Mouse (Mus musculus): ENCODE data around the gene Ckb.
A peak's percentile ranks its signal among the peaks of the same experiment; 100 is the strongest.

Gene Ckb

DNA sequence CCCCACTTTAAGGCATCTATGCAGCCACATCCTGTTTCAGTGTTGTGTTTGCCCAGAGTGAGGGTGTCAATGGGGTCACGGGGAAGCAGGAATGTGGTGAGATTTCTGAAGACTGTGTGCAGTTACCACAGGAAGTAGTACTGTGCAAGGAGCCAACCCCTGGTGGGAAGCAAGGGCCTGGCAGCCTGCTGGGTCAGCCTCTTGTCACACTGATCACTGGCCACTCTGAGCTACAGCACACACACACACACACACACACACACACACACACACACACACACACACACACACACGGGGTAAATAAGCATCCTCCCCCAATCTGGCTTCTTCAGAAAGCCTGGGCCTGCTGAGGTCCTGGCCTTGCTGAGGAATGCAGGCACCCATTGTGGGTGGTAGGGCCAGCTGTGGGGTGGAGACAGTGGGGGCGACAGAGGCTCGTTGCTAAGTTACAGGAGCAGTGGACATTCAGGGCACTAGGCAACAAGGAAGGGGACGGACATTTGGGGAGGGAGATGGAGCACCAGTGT is 19.3 kb upstream of the Ckb start:
- DNase-seq (ENCODE audit: low spot score) = no peak

DNA sequence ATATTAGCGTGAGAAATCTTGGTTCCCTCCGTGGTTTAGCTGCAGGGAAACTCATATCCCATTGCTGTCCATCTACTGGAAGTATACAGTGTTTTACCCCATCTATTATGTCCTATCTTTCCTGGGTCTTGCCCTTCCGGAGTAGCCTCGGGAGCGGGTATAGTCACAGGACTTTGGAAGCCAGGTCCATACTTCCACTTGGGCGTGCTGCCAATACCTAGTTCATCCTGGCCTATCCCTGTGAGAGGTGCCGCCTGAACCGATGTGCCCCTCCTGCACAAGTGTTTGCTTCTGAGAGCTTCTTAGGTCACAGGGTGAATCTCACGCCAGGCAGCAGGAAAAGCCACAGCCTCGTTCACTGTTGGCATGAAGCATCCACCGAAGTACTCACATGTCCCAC is 17.3 kb upstream of the Ckb start:
- no peak for DNase-seq (ENCODE audit: low spot score)

DNA sequence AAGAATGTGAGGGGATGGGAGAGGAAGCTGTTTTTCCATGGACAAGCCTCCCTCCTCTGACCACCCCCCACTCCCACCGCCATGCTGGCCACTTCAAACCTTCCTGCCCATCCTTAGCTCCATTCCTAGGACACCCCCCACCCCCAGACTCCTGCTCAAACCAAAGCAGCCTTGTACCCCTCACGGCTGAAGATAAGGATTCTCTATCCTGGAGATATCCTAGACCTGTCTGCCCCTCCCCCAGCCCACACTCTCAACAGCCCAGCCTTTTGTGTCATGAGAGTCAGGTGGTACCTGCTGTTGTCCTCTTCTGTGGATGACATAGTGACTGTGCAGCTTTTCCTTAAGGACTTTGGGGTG is 15.9 kb upstream of the Ckb start:
- no peak for DNase-seq (ENCODE audit: low spot score)

DNA sequence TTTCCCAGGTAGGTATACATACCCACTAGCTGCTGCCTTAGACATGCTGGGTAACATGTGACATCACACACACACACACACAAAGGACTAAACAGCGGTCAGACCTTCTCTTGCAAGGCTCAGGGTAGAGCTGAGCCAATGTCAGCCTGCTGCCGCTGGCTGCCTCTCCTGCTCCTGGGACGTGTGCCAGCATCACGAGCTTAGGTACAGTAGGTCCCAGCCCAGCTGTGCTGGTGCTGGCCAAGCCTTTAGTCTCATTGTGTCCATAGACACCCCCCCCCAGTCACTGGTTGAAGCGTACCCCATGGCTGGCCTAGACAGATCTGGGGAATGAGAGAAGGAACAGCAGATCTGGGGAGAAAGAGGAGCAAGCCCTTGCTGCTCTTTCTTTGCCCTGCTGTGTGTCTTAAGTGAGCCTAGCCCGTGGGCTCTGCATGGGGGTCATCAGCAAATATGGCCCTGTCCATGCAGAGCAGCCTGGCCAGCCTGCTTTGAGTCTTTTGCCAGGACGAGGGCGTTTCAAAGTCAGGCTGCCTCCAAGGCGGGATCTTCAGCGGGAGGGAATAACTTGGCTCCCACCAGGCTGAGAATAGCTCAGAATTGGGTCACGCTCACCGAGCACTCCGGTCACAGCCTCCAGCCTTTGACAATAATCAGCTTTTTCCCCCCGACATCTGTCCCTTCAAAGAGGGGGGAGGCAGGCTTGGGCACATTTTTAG is 15.4 kb upstream of the Ckb start:
- peak; percentile 72 for DNase-seq (ENCODE audit: low spot score)

DNA sequence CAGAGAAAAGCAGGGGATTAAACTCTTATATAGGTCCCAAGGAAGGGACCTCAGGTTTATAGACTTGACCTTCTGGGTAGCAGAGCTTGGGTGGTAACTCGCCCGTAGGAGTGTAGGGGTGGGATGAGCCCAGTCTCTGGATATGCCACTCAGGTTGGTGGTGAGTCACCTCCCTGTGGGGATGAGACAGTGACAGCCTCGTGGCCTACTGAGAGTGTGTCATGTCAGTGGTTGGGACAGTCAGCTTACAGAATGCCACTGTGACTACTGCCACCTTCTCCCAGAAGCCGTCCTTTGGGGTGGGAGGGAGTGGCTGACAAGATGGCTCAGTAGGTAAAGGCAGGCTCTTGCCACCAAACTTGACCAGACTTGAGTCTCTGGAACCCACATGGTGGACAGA is 14.3 kb upstream of the Ckb start:
- no peak for DNase-seq (ENCODE audit: low spot score)

DNA sequence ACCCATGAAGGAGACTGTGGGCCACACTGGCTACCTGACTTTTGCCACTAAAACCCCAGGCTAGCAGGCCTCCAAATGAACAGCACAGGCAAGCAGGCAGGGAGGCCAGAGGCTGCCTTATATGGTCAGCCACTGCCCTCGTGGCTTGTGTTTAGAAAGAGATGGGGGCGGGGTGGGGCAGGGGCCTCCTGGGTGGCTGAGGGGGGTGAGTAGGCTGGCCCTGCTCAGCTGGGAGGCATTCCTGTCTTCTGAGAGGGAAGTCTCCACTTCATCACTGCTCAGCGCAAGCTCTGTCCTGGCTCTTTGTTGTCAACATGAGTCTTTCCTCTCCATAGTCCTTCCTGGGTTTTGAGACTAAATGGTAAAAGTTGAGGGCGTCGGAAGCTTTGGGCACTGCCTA is 10.7 kb upstream of the Ckb start:
- DNase-seq (ENCODE audit: low spot score) = no peak

DNA sequence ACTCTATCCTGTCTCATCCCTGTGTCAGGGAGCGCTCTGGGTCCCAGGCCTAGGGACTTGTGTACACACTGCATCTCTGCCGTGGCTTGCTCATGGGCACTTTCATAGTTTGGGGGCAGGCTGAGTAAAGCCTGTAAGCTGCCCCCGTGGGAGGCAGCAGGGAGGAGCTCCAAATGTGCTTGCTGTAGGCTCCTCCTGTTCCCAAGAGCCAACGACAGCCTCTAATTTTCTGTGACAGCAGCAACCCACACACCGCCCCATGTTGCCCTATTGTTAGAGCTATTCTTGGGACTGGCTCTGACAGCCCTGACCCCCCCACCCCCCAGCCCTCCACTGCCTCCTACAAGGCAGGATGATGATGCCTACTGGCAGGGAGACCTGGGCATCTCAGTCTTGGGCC is 9.9 kb upstream of the Ckb start:
- DNase-seq (ENCODE audit: low spot score) = no peak

DNA sequence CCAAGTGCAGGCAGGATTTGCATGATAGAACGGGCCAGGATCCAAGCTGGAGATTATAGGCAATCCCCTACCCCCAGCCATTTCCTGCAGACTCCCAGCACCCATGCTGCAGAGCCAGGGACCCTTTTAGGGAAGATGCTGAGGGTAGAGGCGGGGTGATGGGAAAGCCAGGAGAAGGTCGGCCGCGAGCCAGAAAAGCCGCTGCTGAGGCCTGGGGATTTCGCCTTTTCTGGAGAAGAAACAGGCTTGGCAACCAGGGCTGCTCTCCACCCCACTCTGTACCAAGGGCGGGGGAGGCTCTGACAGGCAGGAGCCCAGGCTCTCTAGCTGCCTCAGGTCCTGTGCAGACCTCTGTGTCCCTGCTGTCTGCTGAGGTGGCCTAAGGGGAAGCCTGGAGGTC is 9.2 kb upstream of the Ckb start:
- peak; percentile 65 for DNase-seq (ENCODE audit: low spot score)

DNA sequence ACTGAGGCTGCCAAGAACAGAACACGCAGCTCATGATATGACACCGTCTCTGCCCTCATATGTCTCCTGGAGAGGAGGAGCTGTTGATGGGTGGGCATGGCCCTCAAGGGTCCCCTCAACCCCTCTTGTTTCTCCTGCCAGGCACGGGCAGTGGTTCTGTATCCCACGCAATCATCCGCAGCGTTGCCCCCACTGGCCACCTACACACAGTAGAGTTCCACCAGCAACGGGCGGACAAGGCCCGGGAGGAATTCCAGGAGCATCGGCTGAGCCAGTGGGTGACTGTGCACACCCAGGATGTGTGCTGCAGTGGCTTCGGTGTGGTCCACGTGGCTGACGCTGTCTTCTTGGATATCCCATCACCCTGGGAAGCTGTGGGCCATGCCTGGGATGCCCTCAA is 8.5 kb upstream of the Ckb start:
- DNase-seq (ENCODE audit: low spot score) = no peak

DNA sequence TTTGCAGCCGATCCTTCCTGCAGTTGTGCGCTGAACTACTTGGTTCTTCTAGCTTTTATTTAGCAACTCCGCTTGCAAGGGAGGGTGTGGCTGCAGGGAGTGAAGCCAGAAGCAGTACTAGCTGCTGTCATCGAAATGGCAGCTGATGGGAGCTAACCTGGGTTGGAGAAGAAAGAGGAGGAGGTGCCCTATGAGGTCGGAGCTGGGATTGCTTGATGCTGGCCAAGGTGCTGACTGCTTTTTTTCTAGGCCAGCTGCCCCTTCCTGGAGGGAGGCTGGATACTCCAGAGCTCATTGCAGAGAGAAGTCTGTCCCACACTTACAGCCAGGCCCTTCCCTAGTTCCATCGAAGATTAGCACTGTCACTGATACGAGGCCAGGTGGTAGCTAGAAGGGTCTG is 6.9 kb upstream of the Ckb start:
- no peak for DNase-seq (ENCODE audit: low spot score)

DNA sequence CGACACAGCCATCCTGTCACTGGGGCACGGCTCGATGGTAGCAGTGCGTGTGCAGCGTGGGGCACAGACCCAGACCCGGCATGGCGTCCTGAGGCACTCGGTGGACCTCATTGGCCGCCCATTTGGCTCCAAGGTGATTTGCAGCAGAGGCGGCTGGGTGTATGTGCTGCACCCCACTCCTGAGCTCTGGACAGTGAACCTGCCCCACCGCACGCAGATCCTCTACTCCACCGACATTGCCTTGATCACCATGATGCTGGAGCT is 6.5 kb upstream of the Ckb start:
- DNase-seq (ENCODE audit: low spot score) = no peak

DNA sequence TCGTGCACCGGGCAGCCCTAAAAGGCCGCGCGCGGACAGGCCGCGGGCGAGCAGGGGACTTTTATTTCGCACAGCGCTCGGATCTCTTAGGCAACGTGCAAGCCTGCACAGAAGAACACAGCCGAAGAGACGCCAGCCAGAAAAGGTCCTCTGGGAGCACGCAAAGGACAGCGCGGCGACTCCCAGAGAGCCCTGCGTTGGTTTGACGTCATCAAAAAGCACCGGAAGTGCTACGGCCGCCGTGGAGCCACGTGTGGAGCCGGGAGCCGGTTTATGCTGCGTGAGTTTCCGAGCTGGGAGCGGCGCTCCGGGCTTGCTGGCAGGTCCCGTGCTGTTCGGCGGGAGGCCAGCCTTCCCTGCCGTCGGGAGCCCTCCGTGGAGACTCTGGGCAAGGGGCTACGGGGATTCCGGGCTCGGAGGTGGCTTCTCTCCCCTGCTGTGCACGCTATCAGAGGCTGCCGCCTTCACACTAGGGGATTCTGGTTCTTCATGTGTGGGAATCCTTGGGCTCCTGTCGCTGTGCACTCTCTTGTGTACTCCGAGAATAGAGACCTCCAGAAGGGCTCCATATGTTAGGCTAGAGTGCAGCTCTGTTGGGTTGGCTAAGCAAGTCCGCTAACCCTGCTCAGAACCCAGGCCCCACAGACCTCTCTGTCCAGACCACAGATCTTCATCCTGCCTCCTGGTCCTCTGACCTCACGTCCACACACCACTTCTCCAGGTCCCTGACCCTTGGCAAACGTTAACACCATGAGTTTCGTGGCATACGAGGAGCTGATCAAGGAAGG is 5.9 kb upstream of the Ckb start, which contains the start of gene Trmt61a:
Gene Trmt61a (plus strand): TSS at position 224 of the 788 bp plus-strand sequence.
- peak; percentile 93 for DNase-seq (ENCODE audit: low spot score)

DNA sequence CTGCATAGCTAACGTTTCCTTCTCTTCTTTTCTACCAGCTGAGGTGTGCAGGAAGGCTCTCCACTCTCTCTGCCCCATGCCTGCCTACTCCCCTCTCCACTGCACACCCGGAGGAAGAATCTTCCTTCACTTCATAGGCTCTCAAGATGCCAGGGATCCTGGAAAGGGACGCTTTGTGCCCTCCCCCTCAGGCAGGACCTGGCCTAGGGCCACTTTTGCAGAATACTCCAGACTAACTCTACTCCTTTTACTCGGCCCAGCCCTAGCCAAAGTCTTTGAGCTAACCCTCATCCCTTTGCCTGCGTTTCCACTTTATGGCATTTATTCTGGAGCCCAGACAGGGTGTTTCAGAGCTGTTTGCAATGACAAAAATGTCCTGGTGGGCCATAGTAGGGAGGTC is 5.3 kb upstream of the Ckb start:
- peak; percentile 56 for DNase-seq (ENCODE audit: low spot score)

DNA sequence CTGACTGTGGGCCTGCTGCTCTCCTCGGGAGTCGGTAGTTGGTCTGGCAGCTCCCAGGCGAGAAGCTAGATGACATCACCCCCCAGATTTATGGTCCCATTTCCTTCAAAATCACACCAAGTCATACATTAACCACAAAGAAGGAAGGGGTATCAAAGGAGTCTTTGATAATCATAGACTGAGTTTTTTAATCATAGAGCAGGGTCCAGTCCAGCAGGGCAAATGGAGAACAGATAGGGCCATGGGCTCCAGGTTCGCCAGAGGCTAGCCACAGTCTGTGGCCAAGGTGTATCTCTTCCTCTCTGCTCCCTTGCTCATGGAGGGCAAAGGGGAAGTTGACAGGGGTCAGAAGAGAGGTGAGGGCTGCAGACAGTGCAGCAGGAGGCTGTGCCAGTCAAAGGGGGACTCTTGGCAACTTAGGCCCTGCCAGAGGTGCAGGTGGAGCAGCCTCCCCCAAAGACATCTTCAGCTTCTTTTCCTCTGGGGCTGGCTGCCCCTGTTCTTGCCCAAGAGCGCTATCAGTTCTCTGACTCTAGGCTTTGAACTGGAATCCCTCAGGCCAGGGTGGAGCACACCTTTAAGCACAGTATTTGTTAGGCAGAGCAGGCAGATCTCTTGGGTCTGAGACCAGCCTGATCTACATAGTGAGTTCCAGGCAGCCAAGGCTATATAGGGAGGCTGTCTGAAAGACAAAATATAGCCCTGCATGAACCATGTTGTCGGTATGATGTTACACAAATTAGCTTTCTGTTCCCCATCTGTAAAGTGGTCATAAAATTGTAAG is 3.9 kb upstream of the Ckb start:
- DNase-seq (ENCODE audit: low spot score) = no peak

DNA sequence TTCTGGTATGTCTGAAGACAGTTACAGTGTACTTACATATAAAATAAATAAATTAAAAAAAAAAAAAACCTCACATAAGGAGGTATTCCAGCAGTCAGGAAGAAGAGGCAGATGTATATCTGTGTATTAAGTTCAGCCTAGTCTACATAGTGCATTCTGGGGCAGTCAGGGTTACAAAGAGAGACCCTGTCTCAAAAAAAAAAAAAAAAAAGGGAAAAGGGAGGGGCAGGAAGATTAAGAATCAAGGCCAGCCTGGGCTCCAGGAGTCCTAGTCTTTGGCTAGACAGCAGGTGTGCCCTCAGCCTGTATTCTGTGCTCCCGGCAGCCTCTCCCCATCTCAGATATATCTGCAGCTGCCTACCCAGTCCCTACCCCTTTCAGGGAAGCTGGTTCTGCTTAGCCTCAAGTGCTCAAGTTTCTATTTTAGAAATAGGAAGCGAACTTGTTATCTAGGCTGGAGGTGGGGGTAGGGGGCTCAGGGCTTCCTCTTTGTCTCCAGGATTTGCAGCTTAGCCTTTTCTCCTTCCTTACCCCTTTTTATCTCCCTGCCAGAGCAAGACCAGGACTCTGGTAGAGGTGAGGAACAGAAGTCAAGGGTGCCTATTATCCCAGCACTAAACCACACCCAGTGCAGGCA is 2.8 kb upstream of the Ckb start:
- DNase-seq (ENCODE audit: low spot score) = no peak

DNA sequence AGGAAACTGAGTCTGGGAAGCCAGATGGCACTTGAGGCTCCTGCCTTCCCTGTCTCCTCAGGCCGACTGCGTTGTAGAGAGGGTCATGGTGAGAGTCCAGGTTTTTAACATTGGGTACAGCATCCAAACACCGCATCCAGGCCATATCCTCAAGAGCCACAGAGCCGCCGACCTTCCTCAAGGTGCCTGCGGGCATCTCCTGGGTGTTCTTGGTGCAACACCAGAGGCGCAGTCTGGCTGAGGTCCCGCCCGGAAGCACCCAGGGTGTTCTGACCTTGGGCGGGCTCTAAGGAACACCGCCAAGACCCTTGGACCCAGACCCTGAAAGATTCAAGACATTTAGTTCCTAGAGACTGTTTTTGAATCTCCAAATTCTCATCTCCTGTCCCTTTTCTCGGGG is 443 bp upstream of the Ckb start:
- peak; percentile 16 for DNase-seq (ENCODE audit: low spot score)

DNA sequence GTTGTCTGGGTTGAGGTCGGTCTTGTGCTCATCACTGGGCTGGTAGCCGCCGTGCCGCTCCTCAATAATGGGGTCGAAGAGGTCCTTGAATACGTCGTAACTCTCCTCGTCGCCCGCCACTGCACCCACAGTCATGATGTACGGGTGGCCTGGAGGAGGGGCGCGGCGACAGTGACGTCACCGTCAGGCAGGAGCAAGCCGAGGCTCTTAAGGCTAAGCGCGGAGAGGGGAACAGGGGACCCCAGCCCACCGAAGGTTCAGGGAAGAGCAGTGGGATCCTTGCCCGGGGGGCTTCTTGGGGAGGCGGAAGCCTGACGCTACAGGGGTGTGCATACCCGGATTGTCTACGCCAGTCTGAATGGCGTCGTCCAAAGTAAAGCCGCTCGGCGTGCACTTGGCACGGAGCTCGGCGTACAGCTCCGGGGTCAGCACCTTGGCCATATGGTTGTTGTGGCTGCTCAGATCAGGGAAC is 671 bp downstream of the Ckb start:
- DNase-seq (ENCODE audit: low spot score) = peak; percentile 60

DNA sequence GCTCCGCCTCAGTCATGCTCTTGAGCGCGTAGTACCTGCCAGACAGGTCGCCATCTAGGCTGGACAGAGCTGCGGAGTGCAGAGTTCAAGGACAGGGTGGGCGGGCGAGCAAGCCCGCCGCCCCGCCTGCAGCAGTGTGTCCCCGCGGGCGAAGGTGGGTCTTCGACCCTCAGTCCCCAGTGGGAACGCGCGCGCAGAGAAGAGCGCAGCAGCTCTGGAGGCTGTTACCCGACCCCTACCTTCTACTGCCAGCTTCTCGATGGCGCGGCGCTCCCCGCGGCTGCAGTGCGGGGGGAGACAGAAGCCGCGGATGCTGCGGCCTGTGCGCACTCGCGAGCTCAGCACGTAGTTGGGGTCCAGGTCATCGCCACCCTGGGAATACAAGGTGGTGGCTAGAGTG is 1.2 kb downstream of the Ckb start:
- no peak for DNase-seq (ENCODE audit: low spot score)

DNA sequence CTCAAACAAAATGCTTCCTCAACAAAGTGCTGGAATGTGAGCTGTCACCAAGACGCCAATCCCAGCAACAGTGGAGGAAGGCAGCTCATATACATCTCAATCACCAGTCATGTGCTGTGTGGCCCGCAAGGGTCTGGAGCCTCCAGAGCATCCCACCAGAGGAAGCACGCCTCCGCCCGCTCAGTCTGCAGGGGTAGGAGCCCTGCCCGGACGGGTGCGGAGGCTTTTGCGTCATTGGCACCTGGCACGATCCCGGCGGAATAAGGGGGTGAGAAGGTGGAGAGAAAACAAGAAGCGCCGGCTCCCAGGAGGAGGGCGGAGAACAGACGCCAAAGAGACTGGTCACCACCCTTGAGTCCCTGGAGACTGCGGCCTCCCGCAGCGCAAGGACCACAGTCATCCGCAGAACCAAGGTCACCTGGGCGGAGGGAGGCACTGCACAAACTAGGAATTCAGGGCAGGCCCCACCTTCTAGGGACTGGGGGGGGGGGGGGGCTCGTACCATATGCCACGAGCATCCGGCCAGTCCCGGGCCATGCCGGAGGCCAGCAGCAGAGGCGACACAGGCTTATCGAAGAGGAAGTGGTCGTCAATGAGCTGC is 1.7 kb downstream of the Ckb start:
- DNase-seq (ENCODE audit: low spot score) = peak; percentile 42

DNA sequence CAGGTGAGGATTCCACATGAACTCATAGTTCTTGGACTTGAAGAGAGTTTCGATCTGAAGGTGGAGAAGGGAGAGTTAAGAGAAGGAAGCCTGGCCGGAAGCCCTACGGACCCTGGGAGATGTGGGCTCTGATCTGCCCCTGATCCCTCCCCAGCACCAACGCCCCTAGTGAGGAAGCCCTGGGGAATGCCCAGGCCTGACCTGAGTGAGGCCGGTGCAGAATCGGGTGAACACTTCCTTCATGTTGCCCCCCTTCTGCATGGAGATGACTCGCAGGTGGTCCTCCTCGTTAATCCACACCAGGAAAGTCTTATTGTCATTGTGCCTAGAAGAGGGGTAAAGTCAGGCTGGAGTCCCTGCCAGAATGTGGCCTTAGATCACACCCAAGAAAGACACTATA is 2.2 kb downstream of the Ckb start:
- DNase-seq (ENCODE audit: low spot score) = no peak

DNA sequence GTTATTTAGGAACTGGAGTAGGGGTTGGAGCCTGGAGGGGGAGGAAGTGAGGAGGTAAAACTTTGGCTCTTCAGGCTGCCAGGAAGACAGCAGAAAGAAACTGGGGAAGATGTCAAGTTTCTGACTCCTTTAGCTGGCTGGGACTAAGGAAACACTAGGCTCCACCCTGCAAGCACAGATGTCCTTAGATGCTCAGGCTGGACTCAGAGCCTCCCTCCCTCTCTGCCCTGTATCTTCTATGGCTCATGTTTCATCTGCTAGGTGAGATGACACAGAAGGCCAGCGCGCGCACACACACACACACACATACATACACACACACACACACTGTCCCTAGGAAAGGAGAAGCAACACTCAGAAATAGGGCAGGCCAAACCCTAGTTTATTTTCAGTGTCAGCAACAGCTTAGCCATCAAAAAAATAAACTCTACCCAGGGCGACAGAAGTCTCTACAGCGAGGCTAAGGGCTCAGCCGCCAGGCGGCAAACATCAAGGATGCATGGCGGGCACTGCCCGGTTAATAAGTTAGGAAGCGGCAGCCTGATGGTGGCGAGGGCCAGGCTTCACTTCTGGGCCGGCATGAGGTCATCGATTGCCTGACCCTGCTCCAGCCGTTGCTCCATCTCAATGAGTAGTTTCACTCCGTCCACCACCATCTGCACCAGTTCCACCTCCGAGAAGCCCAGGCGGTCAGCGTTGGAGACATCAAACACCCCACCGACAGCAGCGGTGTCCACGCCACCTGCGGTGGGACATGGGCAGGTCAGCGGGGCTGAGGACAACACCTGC is 2.9 kb downstream of the Ckb start:
- peak; percentile 40 for DNase-seq (ENCODE audit: low spot score)
